Mouse (Mus musculus): ENCODE results near the gene Fam19a3. TPM values are rescaled to one million over a fixed set of nuclear protein-coding genes. Genes with fewer than 3 reads are reported as not detected.
A peak's percentile ranks its signal among the peaks of the same experiment; 100 is the strongest.

Gene Fam19a3
- total RNA-seq, 2 experiments from 2014 or later = not detected

- no peak for ATAC-seq (replicated peaks; ENCODE audit: poor library complexity)
These were observed 14.5 kb downstream of the Fam19a3 start for GRCm38 (mm10) chr3:104767141-104767540.

- peak; percentile 46; the same call in 1 of the 2 replicates for ATAC-seq (replicated peaks; ENCODE audit: poor library complexity)
These were observed 16.6 kb downstream of the Fam19a3 start for GRCm38 (mm10) chr3:104765021-104765420.

- peak; percentile 66 for ATAC-seq (replicated peaks; ENCODE audit: poor library complexity)
These were observed 19.4 kb downstream of the Fam19a3 start for GRCm38 (mm10) chr3:104762103-104762863.

GRCm38 (mm10) chr3:104758869-104759268 is 22.8 kb downstream of the Fam19a3 start:
- no peak for ATAC-seq (replicated peaks; ENCODE audit: poor library complexity)

GRCm38 (mm10) chr3:104758406-104758805 is 23.2 kb downstream of the Fam19a3 start:
- ATAC-seq (replicated peaks; ENCODE audit: poor library complexity) = peak; percentile 87

DNA sequence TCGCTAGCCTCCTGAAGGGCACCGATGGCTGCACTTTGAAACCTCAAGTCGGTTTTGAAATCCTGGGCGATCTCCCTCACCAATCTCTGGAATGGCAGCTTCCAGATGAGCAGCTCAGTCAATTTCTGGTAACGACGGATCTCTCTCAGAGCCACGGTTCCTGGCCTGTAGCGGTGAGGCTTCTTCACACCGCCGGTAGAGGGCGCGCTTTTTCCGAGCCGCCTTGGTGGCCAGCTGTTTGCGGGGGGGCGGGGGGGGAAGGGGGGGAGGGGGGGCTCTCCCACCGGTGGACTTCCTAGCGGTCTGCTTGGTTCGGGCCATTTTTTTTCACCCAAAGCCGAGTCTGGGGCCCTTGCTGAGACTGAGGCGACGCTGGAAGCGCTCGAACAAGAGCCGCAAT is 28.8 kb downstream of the Fam19a3 start:
- peak; percentile 78 for ATAC-seq (replicated peaks; ENCODE audit: poor library complexity)

GRCm38 (mm10) chr3:104743864-104744263 is 37.8 kb downstream of the Fam19a3 start:
- ATAC-seq (replicated peaks; ENCODE audit: poor library complexity) = peak; percentile 87

DNA sequence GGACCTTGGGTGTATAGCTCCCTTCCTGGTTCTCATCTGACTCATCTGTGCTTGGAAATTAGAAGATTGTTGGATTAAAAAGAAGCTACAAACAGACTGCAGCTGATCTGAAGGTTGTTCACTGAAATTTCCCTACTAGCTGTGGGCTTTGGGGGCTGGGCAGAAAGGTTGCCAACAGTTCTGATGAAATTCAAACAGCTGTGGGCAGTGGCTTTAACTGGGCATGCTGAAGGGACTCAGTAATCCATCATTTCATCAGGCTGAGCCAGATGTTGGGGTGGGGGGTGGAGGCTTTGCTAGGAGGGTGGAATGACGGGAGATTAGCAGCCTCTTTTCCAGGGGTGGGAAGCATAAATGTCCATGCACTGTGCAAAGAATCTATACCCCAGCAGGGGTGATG is 38.5 kb downstream of the Fam19a3 start:
- ATAC-seq (replicated peaks; ENCODE audit: poor library complexity) = peak; percentile 34; the same call in 1 of the 2 replicates

DNA sequence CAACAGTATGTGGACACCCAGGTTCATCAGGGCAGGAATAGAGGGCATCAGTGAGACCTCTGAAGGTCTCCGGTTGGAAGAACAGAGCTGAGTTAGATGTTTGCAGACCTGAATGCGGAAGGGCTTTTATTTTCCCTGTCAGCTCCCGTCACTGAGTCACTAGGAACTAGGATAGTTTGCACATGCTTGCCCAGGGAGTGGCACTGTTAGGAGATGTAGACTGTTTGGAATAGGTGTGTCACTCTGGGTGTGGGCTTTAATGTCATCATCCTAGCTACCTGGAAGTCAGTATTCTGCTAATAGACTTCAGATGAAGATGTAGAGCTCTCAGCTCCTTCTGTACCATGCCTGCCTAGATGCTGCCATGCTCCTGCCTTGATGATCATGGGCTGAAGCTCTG is 39.7 kb downstream of the Fam19a3 start:
- ATAC-seq (replicated peaks; ENCODE audit: poor library complexity) = no peak

- no peak for ATAC-seq (replicated peaks; ENCODE audit: poor library complexity)
These were observed 47.0 kb downstream of the Fam19a3 start for GRCm38 (mm10) chr3:104734654-104735053.

GRCm38 (mm10) chr3:104732907-104733306 is 48.7 kb downstream of the Fam19a3 start:
- ATAC-seq (replicated peaks; ENCODE audit: poor library complexity) = no peak

DNA sequence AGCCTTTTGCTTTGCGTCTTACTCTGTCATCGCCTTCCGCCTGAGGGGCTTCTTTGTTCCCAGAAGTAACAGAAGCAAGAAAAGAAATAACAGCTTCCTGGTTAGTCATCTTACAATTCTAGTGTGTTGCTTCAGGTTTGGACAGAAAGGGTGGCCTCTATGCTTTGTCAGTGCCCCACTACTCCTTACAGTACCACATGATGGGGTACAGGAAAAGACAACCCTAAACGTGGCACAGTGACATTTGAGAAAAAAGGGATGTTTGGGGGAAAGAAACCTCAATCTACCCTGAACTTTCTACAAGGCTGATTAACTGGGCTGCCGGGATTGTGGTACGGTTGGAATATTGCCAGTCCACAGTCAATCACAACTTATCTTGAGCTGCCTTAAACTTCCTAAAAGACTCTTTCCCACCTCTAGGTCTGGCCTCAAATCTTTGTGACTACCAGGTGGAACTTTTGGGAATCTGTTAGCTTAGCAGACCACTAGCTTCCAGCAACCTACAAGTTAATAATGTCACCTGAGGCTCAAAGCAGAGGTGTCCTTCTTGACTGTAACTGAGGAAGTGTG is 52.3 kb downstream of the Fam19a3 start:
- ATAC-seq (replicated peaks; ENCODE audit: poor library complexity) = 0 out of 2 replicates have a peak, but pooled peaks have one; percentile 14

Other genes starting within 250 kb of the Fam19a3 start
- gene Slc16a1, start 143.2 kb downstream of the Fam19a3 start, total RNA-seq (2015) = 59.7 and 60.3 TPM in 2 replicates
- 92.8 and 104 TPM in 2 replicates for gene Slc16a1, start 143.2 kb downstream of the Fam19a3 start, total RNA-seq (2017)
- not detected in 2 replicates for gene Ppm1j, start 784 bp downstream of the Fam19a3 start, total RNA-seq (2015)
- not detected in 2 replicates for gene Ppm1j, start 784 bp downstream of the Fam19a3 start, total RNA-seq (2017)
- 0.37 TPM in 1 of 2 replicates, not detected in the other for gene Rhoc, start 6.5 kb upstream of the Fam19a3 start, total RNA-seq (2015)
- gene Rhoc, start 6.5 kb upstream of the Fam19a3 start, total RNA-seq (2017) = not detected in 2 replicates
- 5.8 and 8.9 TPM in 2 replicates for gene Mov10, start 36.7 kb upstream of the Fam19a3 start, total RNA-seq (2015)
- gene Mov10, start 36.7 kb upstream of the Fam19a3 start, total RNA-seq (2017) = 2.0 and 4.4 TPM in 2 replicates
- 22.8 and 34.5 TPM in 2 replicates for gene St7l, start 82.2 kb upstream of the Fam19a3 start, total RNA-seq (2015)
- 28.3 and 30.7 TPM in 2 replicates for gene St7l, start 82.2 kb upstream of the Fam19a3 start, total RNA-seq (2017)
- gene Capza1, start 82.7 kb upstream of the Fam19a3 start, total RNA-seq (2015) = 273 and 301 TPM in 2 replicates
- 270 and 294 TPM in 2 replicates for gene Capza1, start 82.7 kb upstream of the Fam19a3 start, total RNA-seq (2017)
- not detected in 2 replicates for gene Wnt2b, start 180.1 kb upstream of the Fam19a3 start, total RNA-seq (2015)
- not detected in 2 replicates for gene Wnt2b, start 180.1 kb upstream of the Fam19a3 start, total RNA-seq (2017)